Mouse (Mus musculus) kidney, adult 2 months (tissue): ENCODE data around the gene Stag2. TPM values are rescaled to one million over a fixed set of nuclear protein-coding genes. Genes with fewer than 3 reads are reported as not detected.

Experiments used
- DNase-seq: peaks from one replicate; pipeline ENCODE4 v3.0.0; 2021
- H3K27ac ChIP-seq: fragments of 200-500 bp; 2 replicates; pipeline ENCODE4 v1.5.1; 2012; ENCODE audit warnings: low read depth, low read length, control low read depth, inconsistent platforms; ENCODE audit not compliant: insufficient read depth
- H3K27me3 ChIP-seq: fragments of 200-500 bp; replicated peaks from 2 replicates; pipeline ENCODE4 v1.6.1; 2012; ENCODE audit warnings: mild to moderate bottlenecking, moderate library complexity, low read length, inconsistent platforms; ENCODE audit not compliant: control insufficient read depth, insufficient read depth
- H3K36me3 ChIP-seq: fragments of 200-500 bp; 2 replicates; pipeline ENCODE4 v1.6.1; 2012; ENCODE audit warnings: mild to moderate bottlenecking, moderate library complexity, low read length, inconsistent platforms; ENCODE audit not compliant: control insufficient read depth, insufficient read depth
- H3K4me1 ChIP-seq: fragments of 200-500 bp; 2 replicates; pipeline ENCODE4 v1.6.1; 2011; ENCODE audit warnings: low read length; ENCODE audit not compliant: control insufficient read depth, insufficient read depth
- H3K4me3 ChIP-seq: fragments of 200-500 bp; 2 replicates; pipeline ENCODE4 v1.5.1; 2011; ENCODE audit warnings: mild to moderate bottlenecking, low read depth, low read length, control low read depth; ENCODE audit not compliant: insufficient read depth
- CTCF ChIP-seq: fragments of 200-500 bp; conservative IDR thresholded peaks from 2 replicates; pipeline ENCODE4 v1.5.1; 2011; ENCODE audit warnings: low read depth, mild to moderate bottlenecking, control low read depth, low read length, moderate library complexity, mixed read lengths; ENCODE audit not compliant: insufficient read depth, insufficient read length
- POLR2A ChIP-seq: fragments of 200-500 bp; IDR thresholded peaks from one replicate; pipeline ENCODE4 v1.6.1; 2011; ENCODE audit warnings: low read depth, low read length, control low read depth
- WGBS: fragments of 180-500 bp; shearing (Covaris S2); methylation state at CpG from one replicate; pipeline ENCODE4 v1.1.7; 2018; 5-methylcytosine and 5-hydroxymethylcytosine counted together
- polyA plus RNA-seq: library from polyadenylated mRNA; depleted of rRNA; stranded (reverse); fragments of >200 nt; gene quantifications from 2 replicates; pipeline ENCODE4 v1.2.3, GENCODE M21; 2012; rRNA removed

Gene Stag2
- polyA plus RNA-seq = 6.8 and 8.8 TPM in 2 replicates

- WGBS = under 1% methylated on average over 44 of the region's 76 CpGs
- no peaks in the 10 kb centered on the region for H3K27me3 ChIP-seq
- peak; percentile 94 for DNase-seq
These were observed at the start of gene Stag2 for GRCm38 (mm10) chrX:42148788-42149556. TSS of gene Stag2 (plus strand) at chrX:42149317.

DNA sequence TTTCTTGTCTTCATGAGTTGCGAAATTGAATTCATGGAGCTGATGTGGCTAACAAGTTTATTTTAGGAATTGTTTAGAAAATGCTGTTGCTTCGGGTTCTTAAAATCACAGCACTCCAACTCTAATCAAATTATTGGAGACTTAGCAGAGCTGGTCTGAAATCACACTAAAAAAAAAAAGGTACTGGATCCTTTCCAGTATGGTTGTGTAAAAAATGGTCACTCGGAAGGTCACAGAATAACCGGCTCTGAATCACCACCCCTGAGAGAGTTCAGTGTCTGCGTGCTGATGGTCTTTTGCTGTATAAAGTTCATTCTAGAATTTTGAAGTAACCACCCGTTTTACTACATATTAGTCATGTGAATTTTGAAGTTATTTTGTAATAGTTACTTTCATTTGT lies 42.0 kb upstream of the Stag2 start:
- no peak for TF ChIP-seq POLR2A
- no peak for TF ChIP-seq CTCF
- DNase-seq = peak; percentile 24
- no peaks in the 10 kb centered on the region for H3K27me3 ChIP-seq
- peaks cover 2% of the 10 kb centered on the region for H3K36me3 ChIP-seq
- H3K4me3 ChIP-seq = no peak overlapping the region
- no peak overlapping the region for H3K27ac ChIP-seq
- 44% methylated on average over 6 of the region's 6 CpGs for WGBS
- no peaks in the 10 kb centered on the region; the same call in 1 of the 2 replicates for H3K4me1 ChIP-seq

More at GRCm38 (mm10) chrX:42148788-42149556, at the start of gene Stag2:
- Histone ChIP-seq H3K4me1 (no peaks in the 10 kb centered on the region; the same call in 1 of the 2 replicates), H3K36me3 (no peaks in the 10 kb centered on the region), H3K4me3 (peak within 1 kb of the TSS; percentile 98), H3K27ac (peak within 1 kb of the TSS; percentile 100)
- TF ChIP-seq CTCF = peak; percentile 68
- TF ChIP-seq POLR2A = no peak

GRCm38 (mm10) chrX:42110585-42110984 lies 38.5 kb upstream of the Stag2 start:
- no peaks in the 10 kb centered on the region; the same call in 1 of the 2 replicates for H3K4me1 ChIP-seq
- WGBS = 42% methylated on average over 1 of the region's 1 CpGs
- no peaks in the 10 kb centered on the region for H3K27me3 ChIP-seq
- H3K4me3 ChIP-seq = no peak overlapping the region
- H3K36me3 ChIP-seq = peaks cover 2% of the 10 kb centered on the region
- peak overlapping the region; percentile 38; the same call in 1 of the 2 replicates for H3K27ac ChIP-seq
- DNase-seq = no peak
- TF ChIP-seq POLR2A = no peak
- no peak for TF ChIP-seq CTCF

GRCm38 (mm10) chrX:42119442-42120048 lies 29.6 kb upstream of the Stag2 start:
- no peaks in the 10 kb centered on the region for H3K27me3 ChIP-seq
- 75% methylated on average over 6 of the region's 6 CpGs for WGBS
- DNase-seq = no peak
- H3K36me3 ChIP-seq = no peaks in the 10 kb centered on the region
- no peaks in the 10 kb centered on the region for H3K4me1 ChIP-seq
- H3K4me3 ChIP-seq = no peak overlapping the region
- no peak for TF ChIP-seq POLR2A
- no peak for TF ChIP-seq CTCF
- no peak overlapping the region for H3K27ac ChIP-seq

DNA sequence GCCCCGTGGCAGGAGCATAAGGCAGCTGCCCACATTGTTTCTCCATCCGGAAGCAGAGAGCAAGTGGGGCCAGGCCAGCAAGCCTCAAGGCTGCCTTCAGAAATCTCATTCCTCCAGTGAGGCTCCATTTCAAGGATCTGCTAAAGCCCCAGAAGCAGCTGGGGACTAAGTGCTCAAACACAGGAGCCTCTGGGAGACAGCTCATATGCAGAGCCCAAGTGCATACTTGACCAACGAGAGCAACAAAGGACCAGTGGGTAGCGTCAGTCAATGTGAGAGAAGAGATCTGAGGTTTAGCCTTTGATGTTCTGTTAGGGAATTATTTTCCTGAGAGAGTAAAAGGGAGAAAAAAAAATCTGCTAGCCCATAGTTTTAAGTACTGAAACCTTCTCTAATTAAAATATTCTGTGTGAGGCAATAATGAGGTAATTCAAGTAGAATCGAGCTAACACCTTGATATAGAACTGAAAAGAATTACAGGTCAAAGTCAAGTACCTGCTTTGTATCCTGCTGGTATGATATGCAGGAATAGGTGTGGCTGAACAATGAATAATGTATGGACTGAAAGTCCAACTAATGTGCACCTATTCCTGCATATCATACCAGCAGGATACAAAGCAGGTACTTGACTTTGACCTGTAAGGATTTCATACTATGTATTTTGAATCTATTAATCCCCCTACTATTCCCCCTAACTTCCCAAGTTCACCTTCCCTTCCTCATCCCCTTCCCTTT lies 24.0 kb upstream of the Stag2 start:
- Histone ChIP-seq H3K27me3 (no peaks in the 10 kb centered on the region), H3K4me3 (no peak overlapping the region), H3K36me3 (no peaks in the 10 kb centered on the region), H3K4me1 (no peaks in the 10 kb centered on the region), H3K27ac (no peak overlapping the region)
- WGBS = 73% methylated on average over 5 of the region's 5 CpGs
- no peak for TF ChIP-seq POLR2A
- TF ChIP-seq CTCF = no peak
- DNase-seq = no peak

DNA sequence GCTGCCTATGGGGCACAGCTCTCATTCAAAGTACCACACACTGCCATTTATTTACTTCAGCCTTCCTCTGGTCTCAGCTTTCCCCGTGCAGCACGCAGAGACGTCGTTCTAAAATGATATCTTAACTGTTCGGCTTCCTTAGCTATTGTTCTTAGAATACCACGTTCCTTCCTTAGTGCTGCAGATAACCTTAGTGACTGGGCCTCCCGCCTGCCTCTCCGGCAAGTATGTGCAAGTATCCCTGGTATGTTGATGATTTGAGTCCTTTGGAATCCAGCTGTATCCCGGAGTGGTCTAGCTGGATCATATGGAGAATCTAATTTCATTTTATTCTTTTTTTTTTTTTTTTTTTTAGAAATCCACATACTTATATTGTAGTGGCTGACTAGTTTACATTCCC lies 9.2 kb upstream of the Stag2 start:
- 36% methylated on average over 9 of the region's 9 CpGs for WGBS
- DNase-seq = peak; percentile 2
- H3K27ac ChIP-seq = no peak overlapping the region

GRCm38 (mm10) chrX:42142620-42143019 lies 6.5 kb upstream of the Stag2 start:
- H3K4me3 ChIP-seq = no peak overlapping the region
- H3K27ac ChIP-seq = no peak overlapping the region
- H3K4me1 ChIP-seq = no peaks in the 10 kb centered on the region
- 90% methylated on average over 3 of the region's 3 CpGs for WGBS
- no peak for TF ChIP-seq POLR2A
- no peak for TF ChIP-seq CTCF
- no peaks in the 10 kb centered on the region for H3K36me3 ChIP-seq
- H3K27me3 ChIP-seq = no peaks in the 10 kb centered on the region
- no peak for DNase-seq

More for the DNA sequence above, 9.2 kb upstream of the Stag2 start:
- H3K36me3 ChIP-seq = no peaks in the 10 kb centered on the region
- no peak overlapping the region for H3K4me3 ChIP-seq
- no peak for TF ChIP-seq CTCF
- TF ChIP-seq POLR2A = no peak
- H3K27me3 ChIP-seq = no peaks in the 10 kb centered on the region
- no peaks in the 10 kb centered on the region for H3K4me1 ChIP-seq
